Mouse (Mus musculus): ENCODE results near the gene D930007J09Rik. TPM values are rescaled to one million over a fixed set of nuclear protein-coding genes. Genes with fewer than 3 reads are reported as not detected.

Gene D930007J09Rik
- total RNA-seq, 2 experiments from 2014 or later, result not detected

DNA sequence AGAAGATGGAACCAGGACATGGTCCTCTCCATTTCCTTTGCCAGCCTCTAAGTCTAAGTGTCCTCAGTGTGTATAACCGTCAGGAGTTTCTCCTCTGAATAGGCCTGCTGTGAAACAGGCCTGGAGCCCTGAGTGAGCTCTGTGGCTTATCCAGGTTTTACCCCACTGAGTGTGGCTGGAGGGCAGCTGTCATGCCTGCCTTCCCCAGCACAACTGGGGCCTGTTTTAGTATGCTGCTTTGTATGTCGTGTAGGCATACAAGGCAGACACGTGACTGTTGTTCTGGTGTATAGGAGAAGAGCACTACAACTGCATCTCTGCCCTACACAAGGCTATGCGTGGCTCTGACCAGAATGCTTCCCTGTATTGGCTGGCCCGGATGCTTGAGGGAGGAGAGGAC is 17.3 kb upstream of the D930007J09Rik start:
- no peak for DNase-seq

DNA sequence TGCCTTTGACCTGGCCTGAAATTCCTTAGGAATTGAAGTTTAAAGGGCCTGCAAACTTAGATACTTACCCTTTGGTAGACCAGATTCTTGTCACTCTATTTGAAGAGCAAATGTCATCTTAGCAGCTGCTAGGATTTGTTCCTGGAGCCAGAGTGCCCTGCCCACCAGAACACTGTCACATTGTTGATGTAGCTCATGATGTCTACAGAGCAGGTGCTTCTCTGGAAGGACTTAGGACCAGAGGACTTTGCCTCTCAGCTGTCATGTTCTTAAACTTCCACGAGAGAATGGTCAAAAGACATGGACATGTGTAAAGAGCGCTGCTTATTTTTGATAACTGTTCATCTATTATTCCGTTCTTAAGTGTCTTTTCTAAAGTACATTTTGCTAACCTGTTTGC is 16.6 kb upstream of the D930007J09Rik start:
- no peak for DNase-seq

DNA sequence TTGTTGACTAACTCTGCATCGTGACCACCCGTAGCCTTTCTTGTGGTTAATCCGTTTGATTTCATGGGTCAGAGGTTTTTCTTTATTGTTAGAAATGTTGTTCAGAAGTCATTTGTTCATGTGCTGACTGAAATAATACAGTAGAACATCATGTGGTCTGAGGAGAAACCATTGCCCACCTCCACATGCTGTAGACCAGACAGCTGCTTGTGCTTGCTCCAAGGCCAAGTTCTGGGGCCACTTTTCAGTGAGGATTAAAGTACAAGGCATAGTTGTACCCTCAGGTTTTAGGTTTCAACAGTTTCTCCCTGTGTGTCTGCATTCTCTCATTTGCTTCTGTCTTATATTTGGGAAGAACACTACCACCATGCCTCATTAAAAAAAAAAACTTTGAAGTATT is 5.0 kb upstream of the D930007J09Rik start:
- DNase-seq, result no peak

DNA sequence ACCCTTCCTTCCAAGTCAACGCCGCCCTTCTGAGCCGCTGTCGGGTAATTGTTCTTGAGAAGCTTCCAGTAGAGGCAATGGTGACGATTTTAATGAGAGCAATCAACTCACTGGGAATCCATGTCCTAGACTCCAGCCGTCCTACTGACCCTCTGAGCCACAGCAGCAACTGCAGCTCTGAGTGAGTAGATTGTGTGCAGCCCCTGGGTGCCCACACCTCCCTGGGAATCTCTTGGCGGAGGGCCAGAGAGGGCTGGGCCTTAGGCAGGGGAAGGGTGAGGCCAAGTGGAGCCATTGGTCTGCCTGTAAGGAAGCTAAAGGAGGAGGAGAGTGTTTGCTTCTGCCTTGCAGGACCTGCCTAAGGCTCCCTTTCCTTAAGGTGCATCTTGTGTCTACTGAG is 4.2 kb upstream of the D930007J09Rik start:
- peak; percentile 53 for DNase-seq

DNA sequence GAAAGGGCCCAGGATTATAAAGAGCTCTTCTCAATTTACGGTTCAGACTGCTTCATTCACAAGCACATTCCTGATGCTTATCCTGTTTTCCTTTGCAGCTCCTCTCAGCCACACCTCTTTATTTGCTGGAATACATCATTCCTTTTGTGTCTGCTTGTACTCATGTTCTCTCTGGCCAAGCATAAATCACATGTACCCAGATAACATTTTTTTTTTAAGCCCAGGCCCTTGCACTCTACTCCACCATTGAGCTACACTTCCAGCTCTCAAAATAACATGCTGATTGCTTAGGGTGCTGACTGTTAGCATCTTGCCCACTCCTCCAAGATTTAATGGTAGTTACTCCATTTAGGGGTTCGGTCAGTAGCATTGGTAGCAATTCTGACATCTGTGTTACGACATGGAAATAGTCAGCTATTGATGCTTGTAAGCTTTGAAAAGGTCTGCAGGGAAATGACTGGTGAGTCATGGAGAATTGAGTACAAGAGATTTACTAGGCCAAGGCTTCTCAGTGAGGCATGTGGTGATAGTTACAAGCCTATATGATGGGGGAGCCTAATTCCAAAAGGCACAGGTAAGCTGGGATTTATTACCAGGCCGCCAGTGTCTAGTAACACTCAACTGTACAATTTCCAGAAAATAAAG is 1.2 kb upstream of the D930007J09Rik start:
- DNase-seq, result no peak

DNA sequence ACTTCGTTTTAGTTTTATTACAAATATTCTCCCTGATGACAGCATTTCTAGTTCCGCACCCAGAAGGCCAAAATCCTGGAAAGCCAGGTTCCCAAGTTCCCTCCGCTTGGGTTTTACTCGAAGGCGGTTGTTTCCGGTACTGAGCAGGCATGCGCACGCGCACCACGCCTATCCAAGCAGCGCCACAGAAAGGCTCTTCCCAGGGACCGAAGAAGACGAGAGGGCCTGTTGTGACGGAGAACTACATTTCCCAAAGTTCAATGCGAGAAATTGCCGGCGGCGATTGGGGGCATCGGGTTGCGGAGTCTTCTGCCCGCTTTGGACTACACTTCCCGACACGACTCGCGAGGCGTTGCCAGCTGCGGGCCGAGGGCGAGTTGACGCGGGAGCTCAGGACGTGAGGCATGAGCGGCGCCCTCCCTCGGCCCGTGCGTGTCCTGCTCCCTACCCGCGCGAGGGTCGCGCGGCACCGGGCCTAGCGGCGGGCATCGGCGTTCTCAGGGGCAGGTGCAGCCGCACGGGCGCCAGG is 892 bp downstream of the D930007J09Rik start, which contains the start of gene Wrnip1:
TSS of gene Wrnip1 (plus strand) at position 346 of the 529 bp plus-strand sequence.
- DNase-seq, result peak; percentile 91

DNA sequence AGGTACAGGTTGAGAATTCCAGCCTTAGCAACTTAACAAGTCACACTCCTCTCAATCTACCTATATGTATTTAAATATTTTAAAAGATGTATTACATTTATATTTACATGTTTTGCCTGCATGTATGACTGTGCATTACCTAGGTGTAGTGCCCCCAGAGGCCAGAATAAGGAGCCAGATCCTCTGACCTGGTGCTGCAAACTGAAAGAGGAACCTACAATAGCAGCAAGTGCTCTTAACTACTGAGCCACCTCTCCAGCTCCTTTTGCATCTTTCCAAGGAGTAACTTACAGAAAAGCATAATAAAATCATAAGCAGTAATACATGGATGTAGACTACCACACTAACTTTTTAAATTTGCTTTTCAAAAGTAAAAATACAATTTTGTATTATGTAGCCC is 1.8 kb downstream of the D930007J09Rik start:
- DNase-seq, result no peak

DNA sequence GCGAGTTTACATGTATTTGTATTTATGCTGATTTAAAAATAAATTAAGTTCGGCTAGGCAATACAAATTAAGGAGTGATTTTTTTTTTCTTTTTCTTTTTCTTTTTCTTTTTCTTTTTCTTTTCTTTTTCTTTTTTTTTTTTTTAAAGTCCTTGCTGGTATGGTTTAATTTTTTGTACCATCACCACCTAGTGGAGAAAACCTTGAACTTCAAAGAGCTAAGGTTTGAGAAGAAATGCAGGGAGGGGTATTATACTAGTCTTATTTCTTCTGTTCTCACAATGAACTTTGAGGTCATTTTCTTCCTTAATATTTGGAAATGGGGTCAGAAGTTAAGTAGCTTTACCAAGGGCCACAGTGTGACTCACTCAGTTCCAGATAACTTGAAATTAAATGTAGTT is 3.5 kb downstream of the D930007J09Rik start:
- no peak for DNase-seq

DNA sequence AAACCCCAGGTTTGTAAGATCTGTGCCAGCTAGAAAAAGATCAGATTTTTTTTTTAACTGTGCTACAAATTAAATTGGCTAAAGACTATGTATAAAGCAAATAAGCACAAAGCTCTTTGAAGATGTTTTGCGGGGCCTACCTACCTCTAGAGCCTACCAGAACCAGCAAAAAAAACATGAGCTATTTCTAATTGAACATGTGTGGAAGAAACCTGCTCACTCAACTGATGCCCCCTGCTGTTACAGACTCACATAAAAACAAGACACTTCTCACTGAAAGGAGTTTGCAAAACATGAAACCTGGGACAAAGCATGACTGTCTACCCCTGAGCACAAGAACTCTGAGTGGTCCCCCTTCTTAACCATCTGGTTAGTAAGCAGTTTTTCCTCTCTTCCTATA is 5.6 kb downstream of the D930007J09Rik start:
- DNase-seq, result no peak

DNA sequence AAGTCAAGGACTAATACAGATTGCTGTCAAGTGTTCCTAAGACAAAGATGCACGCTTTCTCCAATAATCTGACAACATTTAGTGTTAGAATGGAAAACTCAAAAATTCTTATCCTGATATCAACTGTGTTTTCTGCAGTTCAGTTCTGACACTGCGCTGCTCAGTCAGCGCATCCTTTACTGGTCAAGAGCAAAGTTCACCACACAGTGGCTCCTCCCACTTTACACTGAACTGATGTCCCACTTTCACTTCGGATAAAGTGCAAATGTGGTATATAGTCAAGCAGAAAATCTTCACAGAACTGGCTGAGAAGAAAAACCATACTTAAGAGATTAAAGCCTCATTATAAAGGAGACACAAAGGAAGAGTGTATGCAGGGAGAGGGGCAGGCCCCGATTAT is 7.5 kb downstream of the D930007J09Rik start:
- no peak for DNase-seq

DNA sequence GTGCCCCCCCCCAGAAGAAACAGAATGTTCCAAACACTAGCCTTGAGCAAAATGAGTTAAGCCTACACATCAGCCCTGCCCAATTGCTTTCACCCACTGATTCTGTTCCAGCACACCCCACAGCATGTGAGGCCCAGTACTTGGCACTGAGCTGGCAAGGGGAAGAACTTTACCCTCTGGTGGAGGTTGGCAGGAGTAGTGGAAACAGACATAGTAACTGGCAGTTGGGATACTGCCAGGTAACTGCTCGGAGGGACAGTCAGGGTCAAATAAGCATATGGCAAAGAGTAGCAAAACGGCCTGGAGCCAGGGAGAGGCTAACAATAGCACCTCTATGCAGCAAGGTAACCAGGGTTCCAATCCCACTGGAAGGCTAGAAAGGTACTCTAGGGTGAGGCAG is 8.0 kb downstream of the D930007J09Rik start:
- DNase-seq, result no peak

DNA sequence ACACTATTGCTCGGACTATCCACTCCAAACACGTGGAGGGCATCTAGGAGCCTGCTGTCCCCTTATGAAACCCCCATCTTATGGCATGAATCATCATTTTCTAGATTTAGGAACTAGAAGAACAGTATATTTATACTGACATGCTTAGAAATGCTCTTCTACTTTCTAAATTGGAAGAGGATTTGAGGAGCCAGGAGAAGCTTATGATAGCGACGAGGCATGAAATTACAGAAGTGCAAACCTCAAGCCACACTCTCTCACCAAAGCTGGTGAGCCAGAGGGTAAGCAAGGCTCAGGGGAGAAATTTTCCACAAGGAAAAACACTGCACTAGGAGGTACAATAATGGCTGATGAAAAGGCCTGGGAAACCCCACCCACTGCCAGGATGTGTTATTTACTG is 12.9 kb downstream of the D930007J09Rik start:
- no peak for DNase-seq

DNA sequence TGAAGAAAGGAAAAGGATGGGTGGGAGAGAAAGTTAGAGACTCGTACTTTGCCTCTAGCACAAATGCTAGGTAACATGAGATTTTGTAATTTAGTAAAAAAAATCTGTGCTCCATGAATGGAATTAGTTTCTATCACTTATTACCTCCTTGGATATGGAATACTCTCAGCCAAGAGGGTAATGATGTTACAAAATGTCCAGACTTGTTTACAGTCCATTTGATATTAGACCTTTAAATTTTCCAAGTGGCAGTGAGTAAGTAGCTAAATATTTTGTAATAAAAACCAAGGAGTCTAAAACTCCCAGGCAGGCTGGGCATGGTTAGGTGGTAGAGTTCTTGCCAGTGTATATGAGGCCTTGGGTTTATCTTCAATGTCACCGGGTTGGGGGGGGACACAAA is 15.1 kb downstream of the D930007J09Rik start:
- no peak for DNase-seq

DNA sequence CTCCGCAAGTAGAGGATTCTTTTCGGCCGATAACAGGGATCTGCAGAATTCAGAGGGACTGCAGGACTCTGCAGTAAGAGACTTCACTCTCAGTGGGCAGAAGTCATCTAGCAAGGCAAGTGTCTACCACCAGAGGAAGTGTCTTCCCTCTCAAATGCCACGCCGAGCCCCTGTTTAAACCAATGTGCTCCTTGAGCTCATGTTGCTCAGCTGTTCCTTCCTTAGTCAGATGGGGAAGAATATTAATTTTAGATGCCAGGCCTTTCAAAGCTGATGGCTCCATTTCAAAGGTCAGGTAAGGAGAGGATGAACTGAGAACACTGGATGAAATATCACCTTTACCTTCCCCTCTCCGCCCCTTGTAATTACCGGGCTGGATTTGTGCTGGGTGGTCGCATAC is 18.8 kb downstream of the D930007J09Rik start, which contains the start of gene Mylk4:
TSS of gene Mylk4 (minus strand) at position 139 of the 400 bp plus-strand sequence.
- DNase-seq, result no peak

DNA sequence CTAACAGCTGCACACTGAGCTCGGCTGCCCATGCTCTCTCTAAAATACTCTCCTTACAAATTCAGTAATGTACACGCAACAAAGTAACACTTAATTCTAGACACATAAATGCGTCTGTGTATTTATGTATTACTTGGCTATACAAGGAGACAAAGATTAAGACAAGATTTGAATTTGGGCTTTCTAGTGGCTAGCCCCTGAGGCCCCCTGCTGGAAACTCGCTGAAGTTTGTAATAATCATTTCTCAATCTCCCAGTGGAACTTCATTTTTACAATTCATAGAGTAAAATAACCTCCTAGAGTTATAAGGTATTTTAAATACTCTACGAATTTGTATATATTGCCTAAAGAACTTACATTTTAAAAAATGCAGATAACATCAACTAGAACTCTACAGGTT is 19.6 kb downstream of the D930007J09Rik start:
- no peak for DNase-seq

DNA sequence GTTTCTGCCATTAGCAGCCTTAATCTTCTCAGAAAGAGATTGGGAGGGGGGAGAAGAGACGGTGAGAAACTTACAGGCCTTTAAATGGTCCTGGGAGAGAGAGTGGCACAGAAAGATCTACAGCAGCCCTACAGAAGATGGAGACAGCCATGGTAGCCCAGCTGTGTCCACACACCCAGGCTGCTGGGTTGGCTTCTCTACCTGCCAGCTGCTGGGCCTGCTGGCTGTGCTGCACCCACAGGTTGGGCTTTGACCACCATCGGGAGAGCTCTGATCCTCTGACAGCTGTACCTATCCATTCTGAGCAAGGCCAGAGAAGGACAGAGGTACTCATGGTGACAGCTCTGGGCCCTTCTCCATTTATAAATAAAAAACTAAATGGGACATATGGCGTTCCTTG is 23.8 kb downstream of the D930007J09Rik start:
- DNase-seq, result no peak

DNA sequence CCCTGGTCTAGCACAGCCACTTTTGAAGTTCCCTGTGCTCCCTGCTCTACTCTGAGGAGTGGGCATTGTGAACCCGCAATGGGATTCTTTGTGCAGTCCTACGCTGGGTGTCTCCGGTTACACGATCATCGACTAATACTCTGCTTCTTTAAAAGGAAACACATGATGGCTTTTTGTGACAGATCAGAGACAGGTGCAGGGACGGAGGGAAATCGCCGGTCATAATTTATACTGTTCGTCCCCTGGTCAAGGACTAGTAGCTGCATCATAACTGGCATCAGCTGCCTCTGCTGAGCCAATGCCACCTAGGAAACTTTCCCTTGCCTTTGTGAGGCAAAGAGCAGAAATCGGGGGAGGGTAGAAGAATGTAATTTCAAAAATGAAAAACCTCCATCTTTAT is 26.3 kb downstream of the D930007J09Rik start:
- DNase-seq, result no peak

DNA sequence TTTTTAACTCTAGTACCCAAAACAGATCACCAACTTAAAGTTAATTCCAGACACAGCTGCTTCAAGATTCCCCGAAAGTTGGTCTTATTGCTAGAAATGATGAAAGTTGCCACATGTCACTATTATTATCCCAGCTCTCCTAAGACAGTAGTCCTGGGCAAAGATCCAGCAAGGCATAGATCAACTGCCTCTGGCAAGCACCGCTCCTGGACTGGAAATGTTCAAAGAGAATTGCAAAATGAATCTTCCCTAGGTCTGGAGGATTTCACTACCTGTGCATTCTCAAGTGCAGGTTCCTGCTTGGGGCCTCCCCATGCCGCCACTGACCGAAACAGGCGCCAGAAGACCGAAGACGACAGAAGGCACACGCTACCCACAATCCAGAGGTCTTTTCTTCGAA is 26.8 kb downstream of the D930007J09Rik start:
- DNase-seq, result peak; percentile 9

DNA sequence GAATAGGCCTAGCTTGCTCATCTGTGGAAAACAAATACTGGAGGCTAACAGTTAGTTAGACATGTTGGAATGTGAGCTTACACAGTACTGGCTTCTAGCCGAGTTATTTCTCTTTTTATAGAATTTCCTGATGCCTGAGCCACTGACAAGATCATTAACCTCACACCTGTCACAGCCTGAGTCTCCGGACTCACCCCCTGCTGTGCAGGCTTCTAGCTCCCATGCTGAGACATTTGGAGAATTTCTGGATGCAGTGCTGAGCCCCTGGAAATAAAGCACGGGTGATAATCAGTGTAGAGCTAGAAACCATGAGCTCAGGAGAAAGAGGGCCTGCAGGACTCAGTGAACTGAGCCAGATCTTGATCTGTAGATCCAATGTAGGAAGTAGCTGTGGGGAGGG is 32.7 kb downstream of the D930007J09Rik start:
- no peak for DNase-seq

DNA sequence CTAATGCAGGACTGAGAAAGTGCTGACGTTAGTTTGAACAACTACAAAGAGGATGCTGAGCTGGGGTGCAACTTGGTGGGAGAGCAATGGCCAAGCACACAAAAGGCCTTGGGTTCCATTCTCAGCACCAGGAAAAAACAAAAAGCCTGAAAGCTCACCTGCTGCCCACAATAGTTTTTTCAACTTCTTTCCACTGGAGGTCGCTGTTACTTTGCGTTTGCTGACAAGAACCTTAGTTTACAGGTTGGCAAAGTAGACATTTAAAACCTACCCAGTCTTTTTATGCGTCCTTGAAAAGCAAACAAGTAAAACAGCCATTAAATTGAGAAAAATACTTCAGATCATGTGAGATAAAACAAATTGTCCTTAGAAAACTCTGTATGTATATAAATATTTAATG is 34.5 kb downstream of the D930007J09Rik start:
- peak; percentile 16 for DNase-seq

DNA sequence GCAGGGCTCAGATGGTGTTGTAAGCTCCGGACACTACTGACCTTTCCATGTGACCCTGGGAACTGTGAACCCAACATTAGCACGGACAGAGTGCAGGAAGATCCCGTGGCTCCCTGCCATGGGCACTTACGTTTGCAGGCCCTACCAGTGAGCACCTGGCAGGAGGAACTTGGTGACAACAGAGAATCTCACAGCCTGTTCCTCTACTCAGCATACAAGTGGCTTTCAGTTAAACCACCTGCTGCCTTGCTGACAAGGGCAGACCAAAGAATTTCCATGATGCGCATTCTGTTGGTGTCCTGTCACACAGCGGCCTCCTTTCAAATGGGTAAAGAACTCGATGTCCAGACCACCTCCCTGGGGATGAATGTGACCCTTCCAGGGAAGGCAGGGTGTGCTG is 38.2 kb downstream of the D930007J09Rik start:
- DNase-seq, result peak; percentile 58

DNA sequence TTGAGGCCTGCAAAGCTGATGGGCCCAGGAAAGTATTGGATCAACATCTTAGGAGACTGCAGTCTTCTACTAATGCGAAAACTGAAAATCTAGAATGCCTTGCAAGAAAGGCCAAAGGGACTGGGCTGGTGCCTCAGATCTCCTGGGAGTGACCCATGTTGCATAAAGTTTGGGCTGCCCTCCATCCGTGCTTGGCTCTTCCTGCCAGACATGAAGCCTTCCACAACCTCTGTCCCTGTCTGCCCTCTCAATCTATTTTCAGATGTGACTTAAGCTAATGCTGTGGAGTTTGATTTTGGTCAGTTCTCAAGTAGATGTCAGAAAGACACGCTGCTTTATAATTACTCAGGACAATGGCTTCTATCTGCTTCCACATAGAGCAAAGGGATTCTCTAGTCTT is 39.5 kb downstream of the D930007J09Rik start:
- DNase-seq, result peak; percentile 41

DNA sequence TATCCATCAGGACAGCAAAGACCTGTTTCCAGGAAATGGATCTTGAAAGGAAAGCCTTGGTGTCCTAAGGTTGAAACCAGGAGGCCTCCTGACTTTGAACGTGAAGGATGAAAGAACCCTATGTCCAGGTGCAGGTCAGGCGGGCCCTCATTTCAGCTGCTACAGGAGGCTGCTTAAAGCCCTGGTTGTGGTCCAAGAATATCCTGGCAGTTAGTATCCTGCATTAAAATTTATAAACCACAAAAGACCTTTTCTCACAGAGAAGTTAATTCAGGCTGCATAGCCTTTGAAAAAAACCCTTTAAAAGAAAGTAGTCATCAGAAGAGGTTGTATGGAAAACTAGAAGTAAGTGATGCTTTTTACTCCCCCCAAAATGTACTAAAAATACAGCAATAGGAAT is 41.9 kb downstream of the D930007J09Rik start:
- DNase-seq, result no peak

DNA sequence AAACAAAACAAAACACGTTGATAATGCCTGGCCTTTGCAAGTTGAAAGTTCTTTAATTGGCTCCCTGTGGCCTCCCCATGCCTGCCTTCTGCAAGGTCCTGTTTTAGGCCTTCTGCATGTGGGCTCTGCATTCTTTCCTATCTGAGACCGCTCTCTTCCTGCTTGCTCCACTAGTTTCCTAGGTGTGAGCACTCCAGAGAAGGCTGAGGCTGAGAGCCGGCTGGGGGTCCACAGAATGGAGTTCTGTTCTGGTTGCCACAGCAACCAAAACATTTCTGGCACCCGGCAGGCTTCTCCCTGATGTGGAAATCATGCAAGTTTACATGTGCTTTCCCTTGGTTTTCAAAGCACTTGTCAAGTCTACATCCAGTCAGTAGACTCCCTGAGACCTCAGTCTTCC is 43.6 kb downstream of the D930007J09Rik start:
- DNase-seq, result no peak
